Mouse (Mus musculus): ENCODE measurements around the gene Mcm3ap. TPM values are rescaled to one million over a fixed set of nuclear protein-coding genes. Genes with fewer than 3 reads are reported as not detected.

The Mcm3ap gene
- polyA plus RNA-seq, 2 experiments from 2014 or later: 41.6 to 57.9 TPM

GRCm38 (mm10) chr10:76495501-76495900 lies 26.8 kb downstream of the Mcm3ap start:
- no peak for ATAC-seq

DNA sequence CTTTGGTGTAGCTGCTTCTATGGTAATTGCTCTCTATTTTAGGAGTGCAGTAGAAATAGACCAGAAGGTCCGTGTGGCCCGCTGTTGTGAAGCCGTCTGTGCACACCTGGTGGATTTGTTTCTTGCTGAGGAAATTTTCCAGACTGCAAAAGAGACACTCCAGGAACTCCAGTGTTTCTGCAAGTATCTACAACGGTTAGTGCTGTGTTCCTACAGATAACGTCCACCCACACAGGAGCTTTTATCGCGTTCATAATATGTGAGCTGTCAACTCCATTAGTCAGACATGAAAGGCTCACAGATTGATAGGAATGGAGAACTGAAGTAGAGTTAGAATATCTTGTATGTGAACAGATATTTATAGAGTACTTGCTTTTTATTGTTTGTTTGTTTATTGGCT lies 27.6 kb downstream of the Mcm3ap start:
- no peak for ATAC-seq

DNA sequence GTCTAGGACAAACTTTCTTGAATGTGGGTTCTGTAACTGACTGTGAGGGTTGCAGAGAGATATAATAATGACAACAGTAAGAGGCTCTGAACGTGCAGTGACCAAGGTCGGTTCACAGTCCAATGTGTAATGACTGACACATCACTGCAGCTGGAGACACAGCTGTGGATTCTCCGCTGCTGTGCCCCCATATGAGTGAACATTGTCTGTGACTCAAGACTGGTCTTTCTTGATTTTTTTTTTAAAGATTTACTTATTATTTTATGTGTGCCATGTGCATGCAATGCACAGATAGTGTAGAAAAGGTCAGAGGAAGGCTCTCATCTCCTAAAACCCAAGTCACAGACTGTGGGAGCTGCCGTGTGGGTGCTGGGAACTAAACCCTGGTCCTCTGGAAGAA lies 28.8 kb downstream of the Mcm3ap start:
- ATAC-seq: no peak

DNA sequence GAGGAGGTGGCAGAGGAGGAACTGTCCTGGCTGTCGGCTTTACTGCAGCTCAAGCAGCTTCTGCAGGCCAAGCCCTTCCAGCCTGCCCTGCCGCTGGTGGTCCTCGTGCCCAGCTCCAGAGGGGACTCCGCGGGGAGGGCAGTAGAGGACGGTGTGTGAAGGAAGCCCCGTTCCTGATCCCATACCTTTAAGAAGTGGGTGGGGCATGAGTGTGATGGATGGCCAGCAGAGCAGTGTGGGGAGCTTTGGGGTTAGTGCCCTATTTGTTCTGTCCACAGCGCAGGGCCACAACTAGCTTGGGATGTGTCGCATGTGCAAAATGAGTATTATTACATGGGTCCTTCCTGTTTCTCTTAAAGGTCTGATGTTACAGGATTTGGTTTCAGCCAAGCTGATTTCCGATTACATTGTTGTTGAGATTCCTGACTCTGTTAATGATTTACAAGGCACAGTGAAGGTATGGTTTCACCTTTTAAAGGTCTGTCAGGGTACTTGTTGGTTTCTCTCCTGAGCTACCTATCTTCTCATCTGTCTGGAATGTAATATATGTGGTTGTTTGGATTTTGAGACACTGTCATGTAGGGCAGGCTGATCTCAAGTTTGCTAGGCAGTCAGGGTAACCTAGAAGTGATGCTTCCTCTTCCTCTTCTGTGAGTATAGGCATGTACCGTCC lies 35.7 kb downstream of the Mcm3ap start:
- no peak for ATAC-seq

GRCm38 (mm10) chr10:76505865-76506264 lies 37.1 kb downstream of the Mcm3ap start:
- no peak for ATAC-seq

DNA sequence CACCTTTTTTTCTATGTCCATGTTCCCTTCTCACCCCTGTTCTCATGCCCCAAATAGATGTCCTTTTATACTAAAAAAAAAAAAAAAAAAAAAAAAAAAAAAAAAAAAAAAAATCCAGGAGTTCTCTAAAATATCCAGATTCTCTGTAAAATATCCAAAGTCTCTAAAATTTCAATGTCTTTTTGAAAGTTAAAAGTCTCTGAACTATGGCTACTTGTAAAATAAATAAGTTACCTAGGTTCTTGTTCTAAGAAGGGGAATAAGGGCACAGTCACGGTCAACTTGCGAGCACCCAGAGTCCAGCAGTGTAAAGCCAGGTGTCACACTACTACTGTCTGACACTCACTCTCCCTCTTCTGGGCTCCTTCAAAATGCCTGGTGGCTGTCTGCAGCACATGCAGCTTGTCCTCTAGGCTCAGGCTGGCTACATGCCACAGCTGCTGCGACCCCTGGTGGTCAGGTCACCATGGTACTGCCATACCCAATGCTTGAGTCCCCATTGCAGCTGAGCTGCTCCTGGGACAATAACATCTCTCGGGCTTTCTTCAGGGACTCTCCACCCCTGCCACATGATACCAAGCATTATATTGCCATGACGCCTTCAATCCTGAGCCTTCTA lies 44.3 kb downstream of the Mcm3ap start:
- peak; percentile 97 for ATAC-seq

GRCm38 (mm10) chr10:76530922-76531321 lies 62.2 kb downstream of the Mcm3ap start:
- peak; percentile 3 for ATAC-seq

GRCm38 (mm10) chr10:76531375-76531774 lies 62.6 kb downstream of the Mcm3ap start, which contains the start of gene Lss:
Gene Lss, plus strand, starts transcription at chr10:76531588.
- peak; percentile 99 for ATAC-seq

DNA sequence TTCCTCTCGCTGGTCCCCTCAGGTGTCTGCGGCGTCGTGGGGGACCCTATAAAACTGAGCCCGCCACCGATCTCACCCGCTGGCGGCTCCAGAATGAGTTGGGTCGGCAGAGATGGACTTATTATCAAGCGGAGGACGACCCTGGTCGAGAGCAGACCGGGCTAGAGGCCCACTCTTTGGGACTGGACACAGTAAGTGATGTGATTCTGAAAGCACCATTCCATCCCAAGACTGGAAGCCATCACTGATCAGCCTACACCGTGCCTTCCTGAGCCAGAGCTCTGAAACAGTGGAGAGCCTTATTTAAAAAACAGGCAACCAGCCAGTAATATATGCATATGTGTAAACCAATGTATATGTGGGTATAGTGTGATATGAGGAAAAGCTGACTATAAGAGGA lies 63.1 kb downstream of the Mcm3ap start:
- ATAC-seq: no peak

DNA sequence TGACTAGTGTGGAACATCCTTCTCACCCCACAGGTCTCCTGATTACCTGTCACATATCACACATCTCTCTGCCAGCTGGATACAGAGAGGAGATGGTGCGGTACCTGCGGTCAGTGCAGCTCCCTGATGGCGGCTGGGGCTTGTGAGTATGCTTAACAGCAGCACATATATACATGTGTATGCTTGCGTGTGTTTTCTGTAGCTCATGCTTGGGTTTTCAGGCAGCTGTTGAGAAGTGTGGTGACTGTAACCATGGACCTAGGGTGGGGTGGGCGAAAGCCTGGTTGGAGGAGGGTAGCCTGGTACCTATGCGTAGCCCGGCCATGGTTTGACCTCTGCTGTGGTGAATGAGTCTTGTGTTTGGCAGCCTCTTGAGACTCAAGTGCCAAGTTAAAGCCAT lies 66.8 kb downstream of the Mcm3ap start:
- ATAC-seq: no peak

GRCm38 (mm10) chr10:76537619-76538018 lies 68.9 kb downstream of the Mcm3ap start:
- no peak for ATAC-seq

- ATAC-seq: peak; percentile 51
Measured at GRCm38 (mm10) chr10:76541336-76542085, 72.8 kb downstream of the Mcm3ap start.

DNA sequence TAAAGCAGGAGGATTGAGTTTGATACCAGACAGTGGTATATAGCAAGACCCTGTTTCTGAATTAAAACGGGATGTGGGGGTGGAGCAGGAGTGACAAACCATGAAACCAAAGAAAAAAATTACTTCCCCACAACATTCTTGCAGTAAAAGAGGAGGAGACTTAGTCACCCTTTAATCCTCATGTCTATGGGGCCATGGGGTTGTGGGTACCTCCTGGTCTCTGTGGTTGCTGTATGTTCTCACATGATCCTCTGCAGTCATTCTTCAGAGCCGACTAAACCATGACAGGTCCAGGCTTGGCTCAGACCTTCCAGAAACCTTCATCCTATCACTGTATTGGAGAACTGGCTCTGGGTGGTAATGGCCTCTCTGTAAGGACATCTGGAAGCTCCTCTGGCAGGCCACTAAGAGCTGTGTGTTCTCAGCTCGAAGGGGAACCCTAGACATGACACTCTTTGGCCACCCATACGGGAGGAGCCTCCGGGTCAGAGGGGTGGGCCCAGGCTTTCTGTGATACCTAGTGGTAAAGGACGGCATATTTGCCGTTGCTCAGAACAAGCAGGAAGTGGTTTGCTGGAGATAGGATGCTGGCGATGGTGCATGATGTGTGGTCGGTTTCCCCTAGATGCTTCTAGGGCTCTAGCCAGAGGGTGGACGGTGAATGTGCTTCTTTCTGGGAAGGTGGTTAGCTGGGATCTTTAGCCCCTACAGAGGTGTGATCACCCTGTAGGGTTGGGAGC lies 74.1 kb downstream of the Mcm3ap start:
- peak; percentile 89 for ATAC-seq

GRCm38 (mm10) chr10:76546566-76546965 lies 77.8 kb downstream of the Mcm3ap start:
- ATAC-seq: no peak

GRCm38 (mm10) chr10:76548218-76548617 lies 79.5 kb downstream of the Mcm3ap start:
- no peak for ATAC-seq

GRCm38 (mm10) chr10:76550458-76550857 lies 81.7 kb downstream of the Mcm3ap start:
- no peak for ATAC-seq

DNA sequence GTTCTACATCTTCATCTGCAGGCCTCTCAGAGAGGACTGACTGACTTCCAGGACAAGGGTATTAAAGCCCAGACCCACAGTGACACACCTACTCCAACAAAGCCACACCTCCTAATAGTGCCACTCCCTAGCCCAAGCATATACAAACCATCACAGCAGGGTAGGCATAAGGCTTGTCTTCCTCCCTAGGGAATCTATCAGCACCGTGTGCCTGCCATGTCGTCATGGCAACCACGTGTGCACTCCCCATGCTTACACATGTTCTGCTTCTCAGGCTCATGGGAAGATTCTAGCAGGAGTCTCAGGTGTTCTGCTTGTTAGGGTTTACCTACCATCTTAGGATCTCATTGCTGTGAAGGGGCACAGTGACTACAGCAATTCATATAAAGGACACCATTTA lies 82.8 kb downstream of the Mcm3ap start:
- no peak for ATAC-seq

GRCm38 (mm10) chr10:76554061-76554460 lies 85.3 kb downstream of the Mcm3ap start:
- no peak for ATAC-seq

DNA sequence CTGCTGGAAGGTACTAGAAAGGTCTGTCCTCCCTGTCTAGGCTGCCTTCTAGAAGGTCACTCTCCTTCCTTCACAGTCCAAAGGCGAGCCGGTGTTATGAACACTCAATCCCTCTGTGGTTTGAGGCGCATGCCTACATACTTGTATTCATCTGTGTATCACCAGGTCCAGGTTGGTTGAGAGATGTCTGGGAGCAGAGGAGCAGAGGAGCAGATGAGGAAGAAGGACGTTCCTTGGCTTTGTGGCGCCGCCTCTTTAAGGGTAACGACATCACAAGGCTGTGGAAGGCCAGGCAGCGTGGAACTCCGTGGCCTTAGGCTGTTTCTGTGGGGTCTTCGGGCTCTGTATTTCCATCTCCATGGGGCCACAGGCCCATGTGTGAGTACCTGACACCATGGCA lies 93.2 kb downstream of the Mcm3ap start, which contains the start of gene Spatc1l:
TSS of gene Spatc1l (plus strand) at position 301 of the 400 bp plus-strand sequence.
- ATAC-seq: no peak

All from activated CD4-positive, CD25-positive, alpha-beta regulatory T cell, adult 4 months (primary cell).